Comparison of ENCODE assay signal across 8 mouse cellular contexts in the genomic region with DNA sequence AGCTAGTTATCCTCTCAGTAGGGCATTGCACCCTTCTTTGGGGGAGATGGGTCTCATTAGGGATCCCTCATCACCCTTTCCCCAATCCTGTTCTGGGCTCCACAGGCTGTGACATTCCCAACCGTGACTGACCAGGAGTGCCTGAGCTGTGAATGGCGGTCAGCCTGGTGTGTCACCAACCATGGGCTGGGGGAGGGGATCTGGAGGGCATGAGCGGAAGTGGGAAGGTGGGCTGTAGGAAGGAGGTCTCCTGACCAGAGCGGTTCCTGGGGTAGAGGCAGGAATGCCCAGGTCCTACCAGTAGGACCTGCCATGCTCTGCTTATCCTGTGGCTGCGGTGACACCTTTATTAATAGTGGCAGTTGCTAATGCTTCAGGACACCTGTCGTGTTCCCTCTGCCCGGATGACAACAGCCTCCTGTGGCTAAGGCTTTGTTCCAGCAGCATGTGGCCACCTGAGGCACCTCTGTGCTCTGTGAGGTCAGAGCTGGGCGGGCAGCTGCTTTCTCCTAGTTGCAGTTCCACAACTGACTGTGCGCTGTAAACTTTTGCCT. TPM values are rescaled to one million over a fixed set of nuclear protein-coding genes. Genes with fewer than 3 reads are reported as not detected.
DNase-seq lines count a peak whose midpoint lies in the region; ATAC-seq lines count a peak whose summit lies in the region.

No protein-coding gene starts in this region.

- peak; percentile 25; the same call in 1 of the 2 replicates for ATAC-seq in limb, embryonic 13.5 days (ENCODE audit: low FRiP score, low read depth)
- peak; percentile 16; the same call in 1 of the 2 replicates for ATAC-seq in stomach, embryonic 15.5 days (ENCODE audit: insufficient read depth, low FRiP score, low read depth)
- no peak for ATAC-seq in activated CD4-positive, CD25-positive, alpha-beta regulatory T cell, adult 4 months

- H3K27ac ChIP-seq in limb, embryonic 13.5 days: peak overlapping the region; percentile 39; the same call in 1 of the 2 replicates
- peak overlapping the region; percentile 64 for H3K27ac ChIP-seq in stomach, embryonic 15.5 days

- H3K4me3 ChIP-seq in limb, embryonic 13.5 days: peak overlapping the region; percentile 45
- H3K4me3 ChIP-seq in stomach, embryonic 15.5 days (replicated peaks): peak overlapping the region; percentile 49

- H3K4me1 ChIP-seq in limb, embryonic 13.5 days: peaks cover 79% of the 10 kb centered on the region
- H3K4me1 ChIP-seq in stomach, embryonic 15.5 days: peaks cover 72% of the 10 kb centered on the region

- peak; percentile 74 for DNase-seq in cerebellum, adult 11-12 months
- DNase-seq in cerebellum, adult 9-11 months: no peak
- DNase-seq in retina, postnatal 1 day: peak; percentile 42
- DNase-seq in retina, embryonic 14.5 days (ENCODE audit: low spot score): no peak
- DNase-seq in gastrocnemius, postnatal 4 days (ENCODE audit: low spot score in 2 of 2): no peak

- peaks cover 7% of the 10 kb centered on the region for H3K36me3 ChIP-seq in limb, embryonic 13.5 days
- no peaks in the 10 kb centered on the region for H3K36me3 ChIP-seq in stomach, embryonic 15.5 days

- peak overlapping the region; percentile 81 for H3K4me2 ChIP-seq in limb, embryonic 13.5 days (replicated peaks)
- H3K4me2 ChIP-seq in stomach, embryonic 15.5 days: peak overlapping the region; percentile 87

- WGBS in limb, embryonic 13.5 days: 31% methylated on average over 9 of the region's 9 CpGs
- WGBS in stomach, embryonic 15.5 days: 37% methylated on average over 9 of the region's 9 CpGs

- peak overlapping the region; percentile 55 for H3K9ac ChIP-seq in limb, embryonic 13.5 days
- no peak overlapping the region for H3K9ac ChIP-seq in stomach, embryonic 15.5 days

- no peaks in the 10 kb centered on the region for H3K27me3 ChIP-seq in limb, embryonic 13.5 days
- H3K27me3 ChIP-seq in stomach, embryonic 15.5 days (replicated peaks): no peaks in the 10 kb centered on the region

- H3K9me3 ChIP-seq in limb, embryonic 13.5 days: no peaks in the 10 kb centered on the region
- H3K9me3 ChIP-seq in stomach, embryonic 15.5 days: no peaks in the 10 kb centered on the region

RNA-seq across cellular contexts. Expression of a gene that starts 13.8 kb away (rescaled TPM):
- 46.4 and 49.6 TPM in 2 replicates for polyA plus RNA-seq in limb, embryonic 13.5 days (2015; fragmentation: Nextera tagmentation; extraction: Ambion mirVana)
- polyA plus RNA-seq in stomach, embryonic 15.5 days (2015; fragmentation: Nextera tagmentation; extraction: Ambion mirVana): 22.3 and 24.3 TPM in 2 replicates
- 10 to 100 TPM; 28.9 to 34.5 TPM for total RNA-seq in gastrocnemius, postnatal 4 days (2021)
- 1 to 10 TPM in 1 of 2 experiments, under 1 TPM in 1; 0.53 to 1.4 TPM for polyA plus RNA-seq in activated CD4-positive, CD25-positive, alpha-beta regulatory T cell, adult 4 months (2017; shearing (Covaris generic))

RNA-seq across cellular contexts. Expression of a gene that starts 54.8 kb away (rescaled TPM):
- 0.03 and 0.06 TPM in 2 replicates for polyA plus RNA-seq in limb, embryonic 13.5 days (2015; fragmentation: Nextera tagmentation; extraction: Ambion mirVana)
- 3.4 and 4.1 TPM in 2 replicates for polyA plus RNA-seq in stomach, embryonic 15.5 days (2015; fragmentation: Nextera tagmentation; extraction: Ambion mirVana)
- 10 to 100 TPM; 45.3 to 47.6 TPM for total RNA-seq in gastrocnemius, postnatal 4 days (2021)
- under 1 TPM; 0.48 to 0.53 TPM for polyA plus RNA-seq in activated CD4-positive, CD25-positive, alpha-beta regulatory T cell, adult 4 months (2017; shearing (Covaris generic))

Comparison
In these comparisons a context has a peak if more than half of its experiments do, and no peak if none do; other contexts are left out.
1. DNase-seq: peak in cerebellum, adult 11-12 months (single experiment) and retina, postnatal 1 day (single experiment); none in cerebellum, adult 9-11 months (single experiment), retina, embryonic 14.5 days (single experiment) and gastrocnemius, postnatal 4 days (0 of 2).